Mouse (Mus musculus): ENCODE results near the gene Rpl29. TPM values are rescaled to one million over a fixed set of nuclear protein-coding genes. Genes with fewer than 3 reads are reported as not detected.
A peak's percentile ranks its signal among the peaks of the same experiment; 100 is the strongest.

The Rpl29 gene
- polyA plus RNA-seq, 1 experiment from 2014 or later = 781 TPM

DNA sequence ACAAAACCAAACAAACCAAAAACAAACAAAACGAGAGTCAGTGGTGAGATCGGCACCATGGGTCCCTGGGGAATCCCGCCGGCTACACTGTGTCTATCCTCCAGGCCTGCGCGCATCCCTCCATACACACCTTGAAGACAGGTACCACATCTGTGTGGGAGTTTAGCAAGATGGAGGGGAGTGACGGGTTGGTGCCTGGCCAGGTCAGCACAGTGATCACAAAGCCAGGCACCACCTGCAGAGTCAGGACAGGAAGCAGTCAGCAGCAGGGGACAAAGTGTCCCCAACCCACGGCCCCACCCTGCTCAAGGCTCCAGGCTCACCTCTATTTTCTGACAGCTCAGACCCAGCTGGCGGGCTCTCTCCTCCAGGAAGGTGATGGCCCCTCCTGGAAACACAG lies 7.3 kb downstream of the Rpl29 start:
- no peak overlapping the region for H3K4me3 ChIP-seq (replicated peaks; ENCODE audit: low read length)
- H3K36me3 ChIP-seq (replicated peaks; ENCODE audit: control insufficient read depth, insufficient read depth) = peaks cover 28% of the 10 kb centered on the region
- no peak overlapping the region for H3K27ac ChIP-seq
- H3K9me3 ChIP-seq (ENCODE audit: control insufficient read depth, low read length) = no peaks in the 10 kb centered on the region
- no peak overlapping the region for H3K4me2 ChIP-seq (replicated peaks)
- no peaks in the 10 kb centered on the region for H3K27me3 ChIP-seq (ENCODE audit: control insufficient read depth, insufficient read depth, low read length)
- peaks cover 13% of the 10 kb centered on the region; the same call in 1 of the 2 replicates for H3K4me1 ChIP-seq (replicated peaks; ENCODE audit: control insufficient read depth, insufficient read depth, low read length)
- no peak for DNase-seq (ENCODE audit: low spot score)
- WGBS = 90% methylated on average over 9 of the region's 9 CpGs
- no peak for ATAC-seq (ENCODE audit: low FRiP score)
- no peak overlapping the region for H3K9ac ChIP-seq

DNA sequence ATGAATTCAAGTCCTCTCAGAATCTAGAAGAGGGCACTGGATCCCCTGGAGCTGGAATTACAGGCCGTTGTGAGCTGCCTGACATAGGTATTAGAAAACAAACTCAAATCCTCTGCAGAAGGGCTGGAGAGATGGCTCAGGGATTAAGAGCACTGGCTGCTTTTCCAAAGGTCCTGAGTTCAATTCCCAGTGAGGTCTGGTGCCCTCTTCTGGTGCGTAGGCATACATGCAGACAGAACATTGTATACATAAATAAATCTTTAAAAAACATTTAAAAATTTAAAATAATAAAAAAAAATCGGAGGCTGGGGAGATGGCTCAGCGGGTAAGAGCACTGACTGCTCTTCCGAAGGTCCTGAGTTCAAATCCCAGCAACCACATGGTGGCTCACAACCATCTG lies 13.4 kb downstream of the Rpl29 start:
- H3K9ac ChIP-seq = no peak overlapping the region
- ATAC-seq (ENCODE audit: low FRiP score) (no peak), DNase-seq (ENCODE audit: low spot score) (no peak)
- no peaks in the 10 kb centered on the region; the same call in 1 of the 2 replicates for H3K36me3 ChIP-seq (replicated peaks; ENCODE audit: control insufficient read depth, insufficient read depth)
- H3K4me1 ChIP-seq (replicated peaks; ENCODE audit: control insufficient read depth, insufficient read depth, low read length) = peaks cover 17% of the 10 kb centered on the region
- 78% methylated on average over 5 of the region's 5 CpGs for WGBS
- H3K9me3 ChIP-seq (ENCODE audit: control insufficient read depth, low read length) = no peaks in the 10 kb centered on the region
- H3K4me3 ChIP-seq (replicated peaks; ENCODE audit: low read length) = no peak overlapping the region
- no peak overlapping the region for H3K27ac ChIP-seq
- H3K4me2 ChIP-seq (replicated peaks) = no peak overlapping the region
- H3K27me3 ChIP-seq (ENCODE audit: control insufficient read depth, insufficient read depth, low read length) = no peaks in the 10 kb centered on the region

- peaks cover 21% of the 10 kb centered on the region for H3K4me1 ChIP-seq (replicated peaks; ENCODE audit: control insufficient read depth, insufficient read depth, low read length)
- no peaks in the 10 kb centered on the region for H3K27me3 ChIP-seq (ENCODE audit: control insufficient read depth, insufficient read depth, low read length)
- H3K9ac ChIP-seq = no peak overlapping the region
These were observed 15.6 kb downstream of the Rpl29 start for GRCm38 (mm10) chr9:106444836-106445235.

GRCm38 (mm10) chr9:106447348-106447747 lies 18.1 kb downstream of the Rpl29 start, which contains the start of the genes Abhd14b and Abhd14a:
TSS of gene Abhd14b (plus strand) at chr9:106447459.
TSS of gene Abhd14a (minus strand) at chr9:106447678.
- Histone ChIP-seq H3K4me1 (replicated peaks; ENCODE audit: control insufficient read depth, insufficient read depth, low read length) (peaks cover 21% of the 10 kb centered on the region), H3K27ac (peak within 1 kb of the TSS; percentile 62; the same call in 1 of the 2 replicates), H3K4me2 (replicated peaks) (peak within 1 kb of the TSS; percentile 66), H3K9ac (peak within 1 kb of the TSS; percentile 67), H3K4me3 (replicated peaks; ENCODE audit: low read length) (peak within 1 kb of the TSS; percentile 44), H3K9me3 (ENCODE audit: control insufficient read depth, low read length) (no peaks in the 10 kb centered on the region), H3K36me3 (replicated peaks; ENCODE audit: control insufficient read depth, insufficient read depth) (no peaks in the 10 kb centered on the region), H3K27me3 (ENCODE audit: control insufficient read depth, insufficient read depth, low read length) (no peaks in the 10 kb centered on the region)
- under 1% methylated on average over 24 of the region's 24 CpGs for WGBS
- DNase-seq (ENCODE audit: low spot score) (peak; percentile 89), ATAC-seq (ENCODE audit: low FRiP score) (peak; percentile 79)

More at GRCm38 (mm10) chr9:106444836-106445235, 15.6 kb downstream of the Rpl29 start:
- Histone ChIP-seq H3K9me3 (ENCODE audit: control insufficient read depth, low read length) (no peaks in the 10 kb centered on the region), H3K27ac (no peak overlapping the region), H3K4me2 (replicated peaks) (no peak overlapping the region), H3K4me3 (replicated peaks; ENCODE audit: low read length) (no peak overlapping the region), H3K36me3 (replicated peaks; ENCODE audit: control insufficient read depth, insufficient read depth) (no peaks in the 10 kb centered on the region; the same call in 1 of the 2 replicates)
- DNase-seq (ENCODE audit: low spot score) (no peak), ATAC-seq (ENCODE audit: low FRiP score) (no peak)
- WGBS = 64% methylated on average over 4 of the region's 4 CpGs

- WGBS = 41% methylated on average over 9 of the region's 9 CpGs
- DNase-seq (ENCODE audit: low spot score) (no peak), ATAC-seq (ENCODE audit: low FRiP score) (no peak)
- peak overlapping the region; percentile 67 for H3K9ac ChIP-seq
- no peaks in the 10 kb centered on the region for H3K36me3 ChIP-seq (replicated peaks; ENCODE audit: control insufficient read depth, insufficient read depth)
- H3K4me3 ChIP-seq (replicated peaks; ENCODE audit: low read length) = peak overlapping the region; percentile 44
- H3K27ac ChIP-seq = peak overlapping the region; percentile 62; the same call in 1 of the 2 replicates
- H3K4me1 ChIP-seq (replicated peaks; ENCODE audit: control insufficient read depth, insufficient read depth, low read length) = peaks cover 27% of the 10 kb centered on the region
- H3K9me3 ChIP-seq (ENCODE audit: control insufficient read depth, low read length) = no peaks in the 10 kb centered on the region
- H3K27me3 ChIP-seq (ENCODE audit: control insufficient read depth, insufficient read depth, low read length) = no peaks in the 10 kb centered on the region
- H3K4me2 ChIP-seq (replicated peaks) = peak overlapping the region; percentile 66
These were observed 18.7 kb downstream of the Rpl29 start for GRCm38 (mm10) chr9:106447951-106448350.

DNA sequence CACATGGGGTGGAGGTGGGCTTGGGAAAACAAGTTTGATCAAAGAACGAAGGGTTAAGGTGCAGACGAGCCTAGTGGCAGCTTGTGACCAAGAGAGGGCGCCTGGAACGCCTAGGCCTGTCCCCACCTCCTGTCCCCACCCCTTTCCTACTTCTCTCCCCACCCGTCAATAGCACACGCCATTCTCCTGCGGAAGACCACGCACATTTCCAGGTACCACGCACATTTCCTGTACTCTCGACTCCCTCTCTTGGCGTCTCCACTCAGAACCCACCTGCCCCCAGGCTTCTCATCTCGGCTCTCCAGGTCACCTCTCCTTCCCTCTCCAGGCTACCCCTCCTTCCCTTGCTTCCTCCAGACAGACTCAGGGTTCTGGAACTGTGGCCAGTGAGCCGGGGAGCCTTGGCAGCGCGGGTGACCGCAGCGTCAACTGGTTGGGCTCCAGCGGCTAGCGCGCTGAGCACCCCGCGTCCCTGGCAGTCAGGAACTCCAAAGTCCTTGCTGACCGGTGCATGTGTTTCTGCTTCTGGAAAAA lies 19.3 kb downstream of the Rpl29 start:
- Histone ChIP-seq H3K27ac (0 out of 2 replicates have a peak overlapping the region, but pooled peaks have one; percentile 36), H3K36me3 (replicated peaks; ENCODE audit: control insufficient read depth, insufficient read depth) (no peaks in the 10 kb centered on the region), H3K4me1 (replicated peaks; ENCODE audit: control insufficient read depth, insufficient read depth, low read length) (peaks cover 28% of the 10 kb centered on the region), H3K9me3 (ENCODE audit: control insufficient read depth, low read length) (no peaks in the 10 kb centered on the region), H3K4me2 (replicated peaks) (peak overlapping the region; percentile 66), H3K27me3 (ENCODE audit: control insufficient read depth, insufficient read depth, low read length) (no peaks in the 10 kb centered on the region), H3K9ac (peak overlapping the region; percentile 62), H3K4me3 (replicated peaks; ENCODE audit: low read length) (peak overlapping the region; percentile 34)
- WGBS = 2% methylated on average over 23 of the region's 23 CpGs
- DNase-seq (ENCODE audit: low spot score) (peak; percentile 68), ATAC-seq (ENCODE audit: low FRiP score) (peak; percentile 55)

GRCm38 (mm10) chr9:106449947-106450346 lies 20.7 kb downstream of the Rpl29 start:
- no peak for ATAC-seq (ENCODE audit: low FRiP score)
- Histone ChIP-seq H3K4me2 (replicated peaks) (no peak overlapping the region), H3K4me1 (replicated peaks; ENCODE audit: control insufficient read depth, insufficient read depth, low read length) (peaks cover 28% of the 10 kb centered on the region), H3K36me3 (replicated peaks; ENCODE audit: control insufficient read depth, insufficient read depth) (no peaks in the 10 kb centered on the region), H3K4me3 (replicated peaks; ENCODE audit: low read length) (no peak overlapping the region), H3K27ac (no peak overlapping the region), H3K9me3 (ENCODE audit: control insufficient read depth, low read length) (no peaks in the 10 kb centered on the region), H3K9ac (no peak overlapping the region), H3K27me3 (ENCODE audit: control insufficient read depth, insufficient read depth, low read length) (no peaks in the 10 kb centered on the region)
- DNase-seq (ENCODE audit: low spot score) = no peak
- 89% methylated on average over 8 of the region's 8 CpGs for WGBS

GRCm38 (mm10) chr9:106450661-106451060 lies 21.4 kb downstream of the Rpl29 start:
- no peaks in the 10 kb centered on the region for H3K27me3 ChIP-seq (ENCODE audit: control insufficient read depth, insufficient read depth, low read length)
- no peak overlapping the region for H3K4me2 ChIP-seq (replicated peaks)
- H3K36me3 ChIP-seq (replicated peaks; ENCODE audit: control insufficient read depth, insufficient read depth) = no peaks in the 10 kb centered on the region
- H3K4me3 ChIP-seq (replicated peaks; ENCODE audit: low read length) = no peak overlapping the region
- H3K4me1 ChIP-seq (replicated peaks; ENCODE audit: control insufficient read depth, insufficient read depth, low read length) = peaks cover 34% of the 10 kb centered on the region
- ATAC-seq (ENCODE audit: low FRiP score) = no peak
- H3K9me3 ChIP-seq (ENCODE audit: control insufficient read depth, low read length) = no peaks in the 10 kb centered on the region
- H3K27ac ChIP-seq = no peak overlapping the region
- no peak for DNase-seq (ENCODE audit: low spot score)
- H3K9ac ChIP-seq = no peak overlapping the region
- 31% methylated on average over 9 of the region's 9 CpGs for WGBS

GRCm38 (mm10) chr9:106451298-106451697 lies 22.0 kb downstream of the Rpl29 start:
- Histone ChIP-seq H3K4me3 (replicated peaks; ENCODE audit: low read length) (no peak overlapping the region), H3K27me3 (ENCODE audit: control insufficient read depth, insufficient read depth, low read length) (no peaks in the 10 kb centered on the region), H3K36me3 (replicated peaks; ENCODE audit: control insufficient read depth, insufficient read depth) (no peaks in the 10 kb centered on the region), H3K4me2 (replicated peaks) (no peak overlapping the region), H3K4me1 (replicated peaks; ENCODE audit: control insufficient read depth, insufficient read depth, low read length) (peaks cover 40% of the 10 kb centered on the region), H3K27ac (no peak overlapping the region), H3K9me3 (ENCODE audit: control insufficient read depth, low read length) (no peaks in the 10 kb centered on the region), H3K9ac (no peak overlapping the region)
- no peak for ATAC-seq (ENCODE audit: low FRiP score)
- 75% methylated on average over 11 of the region's 11 CpGs for WGBS
- DNase-seq (ENCODE audit: low spot score) = no peak
